Mouse (Mus musculus) liver, embryonic 14.5 days (tissue): ENCODE measurements around the gene Rhoj. TPM values are rescaled to one million over a fixed set of nuclear protein-coding genes. Genes with fewer than 3 reads are reported as not detected.
A peak's percentile ranks its signal among the peaks of the same experiment; 100 is the strongest.
"Not testable (repeated sequence)": the region's sequence is repeated elsewhere in the genome, so short reads cannot be mapped to it uniquely, and the experiment has no call there.

Experiments
- ATAC-seq: fragments of 200-750 bp; cut with Nextera tagmentation; 2 replicates; pipeline ENCODE4 v1.8.0; 2017; ENCODE audit warnings: moderate number of reproducible peaks, mild to moderate bottlenecking, moderate library complexity; ENCODE audit not compliant: insufficient read depth
- DNase-seq, 3 experiments: peaks; one replicate each; pipeline ENCODE4 v3.0.0-alpha.2; 2012 to 2013; ENCODE audit warnings: low read depth in 3 of 3, low spot score in 3 of 3
- H3K27ac ChIP-seq: fragments of 300-500 bp; sonication (generic); 2 replicates; pipeline ENCODE4 v1.5.1; 2014; ENCODE audit warnings: moderate library complexity, mild to moderate bottlenecking, control low read depth, inconsistent platforms
- H3K27me3 ChIP-seq: fragments of 300-500 bp; sonication (generic); 2 replicates; pipeline ENCODE4 v1.6.1; 2014; ENCODE audit warnings: mild to moderate bottlenecking, low read length, moderate library complexity; ENCODE audit not compliant: control insufficient read depth, insufficient read depth
- H3K36me3 ChIP-seq: fragments of 300-500 bp; sonication (generic); replicated peaks from 2 replicates; pipeline ENCODE4 v1.6.1; 2014; ENCODE audit warnings: low read depth; ENCODE audit not compliant: control insufficient read depth, insufficient read depth
- H3K4me1 ChIP-seq, 2 experiments: fragments of 200-500 bp in 1 of 2; fragments of 300-500 bp in 1 of 2; sonication (generic) in 1 of 2; replicated peaks; 2 replicates each; pipeline ENCODE4 v1.6.1; 2012 to 2014; ENCODE audit warnings: antibody characterized with exemption in 1 of 2, inconsistent platforms in 1 of 2, low read length in 1 of 2; ENCODE audit not compliant: control insufficient read depth in 2 of 2, insufficient read depth in 2 of 2
- H3K4me2 ChIP-seq: fragments of 300-500 bp; sonication (generic); 2 replicates; pipeline ENCODE4 v1.6.1; 2014; ENCODE audit warnings: low read depth, mild to moderate bottlenecking, control low read depth, moderate library complexity
- H3K4me3 ChIP-seq, 2 experiments: fragments of 200-500 bp in 1 of 2; fragments of 300-500 bp in 1 of 2; sonication (generic) in 1 of 2; 2 replicates each; pipeline ENCODE4 v1.5.1; 2012 to 2014; ENCODE audit warnings: low read depth in 2 of 2, low read length in 2 of 2, mild to moderate bottlenecking in 2 of 2, control low read depth in 1 of 2, inconsistent platforms in 1 of 2, moderate library complexity in 1 of 2; ENCODE audit not compliant: insufficient read depth in 1 of 2
- H3K9ac ChIP-seq: fragments of 300-500 bp; sonication (generic); replicated peaks from 2 replicates; pipeline ENCODE4 v1.6.1; 2014; ENCODE audit warnings: mild to moderate bottlenecking, control low read depth, moderate library complexity
- H3K9me3 ChIP-seq: fragments of 300-500 bp; sonication (generic); 2 replicates; pipeline ENCODE4 v1.6.1; 2016; ENCODE audit warnings: low read length, mixed read lengths; ENCODE audit not compliant: control insufficient read depth
- CTCF ChIP-seq: IDR thresholded peaks from 2 replicates; pipeline ENCODE4 v1.5.1; 2016; ENCODE audit warnings: antibody characterized with exemption, low read depth, control low read depth
- EP300 ChIP-seq: IDR thresholded peaks from 2 replicates; pipeline ENCODE4 v1.6.1; 2016; ENCODE audit warnings: antibody characterized with exemption, low read depth
- WGBS: fragments of 180-500 bp; shearing (Covaris S2); extraction: QIAGEN DNeasy Blood & Tissue Kit; methylation state at CpG from one replicate; pipeline ENCODE4 v1.1.7; 2014; ENCODE audit not compliant: insufficient replicate concordance; 5-methylcytosine and 5-hydroxymethylcytosine counted together
- polyA plus RNA-seq, 2 experiments: library from polyadenylated mRNA; depleted of rRNA in 1 of 2; stranded (reverse) in 1 of 2; unstranded in 1 of 2; fragments of >200 nt; fragmentation: Nextera tagmentation in 1 of 2; extraction: Ambion mirVana in 1 of 2; gene quantifications; 2 replicates each; pipeline versions ENCODE4 v1.2.1 to v1.2.3; 2012 to 2014

Rhoj gene
- polyA plus RNA-seq, 2 experiments, result 3.1 to 4.4 TPM

- Histone ChIP-seq H3K9me3 (no peaks in the 10 kb centered on the region), H3K4me1 (no peaks in the 10 kb centered on the region; a peak in 1 of 4 replicates), H3K27me3 (no peaks in the 10 kb centered on the region), H3K27ac (no peak overlapping the region), H3K36me3 (no peaks in the 10 kb centered on the region), H3K9ac (no peak overlapping the region), H3K4me2 (no peak overlapping the region), H3K4me3 (no peak overlapping the region)
- ATAC-seq (peak; percentile 55), DNase-seq (no peak)
- TF ChIP-seq CTCF (no peak), EP300 (no peak)
- 61% methylated on average over 1 of the region's 1 CpGs for WGBS
These were observed 121.7 kb downstream of the Rhoj start for GRCm38 (mm10) chr12:75429685-75430396.

- not testable (repeated sequence) for H3K4me3 ChIP-seq, H3K4me1 ChIP-seq, H3K9me3 ChIP-seq, DNase-seq, H3K4me2 ChIP-seq, H3K27ac ChIP-seq, H3K27me3 ChIP-seq, H3K9ac ChIP-seq, ATAC-seq, H3K36me3 ChIP-seq
- WGBS, result 60% methylated on average over 6 of the region's 6 CpGs
These were observed 124.3 kb downstream of the Rhoj start for GRCm38 (mm10) chr12:75432400-75432799.

GRCm38 (mm10) chr12:75446245-75446644 is 138.1 kb downstream of the Rhoj start:
- no peak overlapping the region for H3K4me2 ChIP-seq
- H3K36me3 ChIP-seq, result peaks cover 2% of the 10 kb centered on the region; the same call in 1 of the 2 replicates
- ATAC-seq (no peak), DNase-seq (no peak)
- no peaks in the 10 kb centered on the region for H3K9me3 ChIP-seq
- no peak for TF ChIP-seq EP300
- no peak for TF ChIP-seq CTCF
- H3K27me3 ChIP-seq, result no peaks in the 10 kb centered on the region
- no peak overlapping the region for H3K9ac ChIP-seq
- no peak overlapping the region for H3K4me3 ChIP-seq
- no peaks in the 10 kb centered on the region for H3K4me1 ChIP-seq
- WGBS, result 73% methylated on average over 7 of the region's 7 CpGs
- H3K27ac ChIP-seq, result no peak overlapping the region

DNA sequence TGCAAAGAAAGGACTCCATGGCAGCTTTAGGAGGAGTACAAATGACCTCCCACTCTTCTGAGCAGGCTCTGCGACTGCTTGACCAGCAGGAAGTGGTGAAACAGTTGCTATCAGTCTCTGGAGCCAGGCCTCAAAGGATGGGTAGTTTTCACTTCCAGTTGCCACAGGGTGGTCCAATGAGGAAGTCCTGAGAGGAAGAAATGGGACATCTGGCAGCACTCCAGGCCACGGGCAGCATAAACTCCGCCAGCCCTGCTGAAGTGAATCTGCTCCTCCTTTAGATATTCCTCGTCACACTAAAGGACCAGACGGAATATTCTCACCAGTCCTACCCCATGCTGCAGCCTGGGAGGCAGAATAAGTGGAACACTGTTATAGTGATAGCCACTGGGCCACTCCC is 140.8 kb downstream of the Rhoj start:
- H3K4me3 ChIP-seq, result no peak overlapping the region
- TF ChIP-seq EP300, result no peak
- no peak for TF ChIP-seq CTCF
- no peak overlapping the region for H3K4me2 ChIP-seq
- no peak overlapping the region for H3K9ac ChIP-seq
- ATAC-seq (no peak), DNase-seq (no peak)
- no peaks in the 10 kb centered on the region for H3K27me3 ChIP-seq
- H3K4me1 ChIP-seq, result no peaks in the 10 kb centered on the region
- H3K27ac ChIP-seq, result no peak overlapping the region
- peaks cover 8% of the 10 kb centered on the region for H3K36me3 ChIP-seq
- WGBS, result 44% methylated on average over 5 of the region's 5 CpGs
- H3K9me3 ChIP-seq, result no peaks in the 10 kb centered on the region

DNA sequence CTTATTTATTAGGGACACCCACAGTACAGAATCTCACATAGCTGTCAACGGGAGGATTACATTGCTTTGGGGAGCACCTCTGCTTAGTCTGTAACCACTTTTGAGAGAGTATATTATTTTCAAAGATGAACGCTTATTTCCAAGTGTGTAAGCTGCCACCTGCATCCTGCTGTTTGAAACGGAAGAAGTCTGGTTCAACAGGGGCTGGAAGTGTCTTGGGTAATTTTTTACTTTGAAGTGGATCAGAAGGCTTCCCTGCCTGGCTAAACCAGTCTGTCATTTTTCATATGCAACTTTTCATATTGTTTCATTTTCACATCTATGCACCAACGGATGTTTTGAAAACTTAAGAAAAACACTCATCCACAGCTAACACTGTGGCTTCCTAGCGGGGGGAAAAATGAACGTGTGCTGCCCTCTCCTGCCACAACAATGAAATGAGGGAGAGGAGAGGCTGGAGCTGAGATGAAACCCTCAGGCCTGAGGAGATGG is 141.4 kb downstream of the Rhoj start:
- 54% methylated on average over 6 of the region's 6 CpGs for WGBS
- Histone ChIP-seq H3K36me3 (peaks cover 8% of the 10 kb centered on the region), H3K9me3 (no peaks in the 10 kb centered on the region), H3K4me1 (no peaks in the 10 kb centered on the region), H3K27me3 (no peaks in the 10 kb centered on the region), H3K4me3 (no peak overlapping the region), H3K9ac (no peak overlapping the region), H3K4me2 (no peak overlapping the region), H3K27ac (no peak overlapping the region)
- TF ChIP-seq EP300 (no peak), CTCF (no peak)
- ATAC-seq (no peak), DNase-seq (no peak)
